ENCODE assay signal across 8 mouse cellular contexts in the genomic region with DNA sequence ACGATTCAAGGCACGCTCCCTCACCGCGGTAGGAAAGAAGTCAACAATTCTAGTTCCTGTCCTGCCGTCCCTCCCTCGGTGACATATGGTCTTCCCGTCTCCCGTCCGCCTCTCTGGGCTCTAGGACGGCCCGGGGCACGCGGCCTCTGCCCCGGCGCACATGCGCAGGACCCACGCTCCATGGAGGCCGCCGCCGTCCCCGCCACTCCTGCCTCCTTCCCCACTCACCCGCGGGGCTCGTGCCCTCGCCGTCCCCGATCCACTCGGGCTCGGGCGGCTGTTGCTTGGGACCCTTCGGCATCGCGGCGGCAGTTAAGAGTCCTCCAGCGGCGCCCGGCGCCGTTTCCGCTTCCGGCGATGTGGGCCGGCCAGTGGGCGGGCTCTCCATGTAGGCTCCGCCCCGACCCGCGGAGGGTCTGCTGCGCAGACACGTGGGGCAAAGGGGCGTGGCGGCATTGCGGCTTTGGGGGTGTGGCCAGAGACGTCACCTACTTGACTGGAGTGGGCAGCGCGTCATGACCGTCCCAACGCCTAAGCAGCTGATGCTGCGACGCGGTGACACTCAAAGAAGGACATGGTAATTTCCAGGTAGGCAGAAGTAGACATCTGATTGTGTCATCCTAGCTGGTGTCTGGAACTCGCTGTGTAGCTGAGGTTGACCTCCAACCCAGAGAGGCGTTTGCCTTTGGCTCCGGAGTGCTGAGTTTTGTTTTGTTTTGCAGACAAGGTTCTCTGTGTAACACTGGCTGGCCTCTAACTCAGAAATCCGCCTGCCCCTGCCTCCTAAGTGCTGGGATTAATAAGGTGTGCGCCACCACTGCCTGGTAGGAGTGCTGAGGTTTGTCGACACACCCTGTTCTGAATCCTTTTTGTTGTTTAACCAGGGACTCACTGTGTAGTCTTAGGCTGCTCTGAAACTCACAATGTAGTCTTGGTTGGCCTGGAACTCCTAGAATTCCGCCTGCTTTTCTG. TPM values are rescaled to one million over a fixed set of nuclear protein-coding genes. Genes with fewer than 3 reads are reported as not detected.
DNase-seq lines count a peak whose midpoint lies in the region; ATAC-seq lines count a peak whose summit lies in the region.

A gene (minus strand): TSS at position 344 of the 972 bp plus-strand sequence.

- peaks cover 10% of the 10 kb centered on the region for H3K36me3 ChIP-seq in hindbrain, embryonic 16.5 days (ENCODE audit: control insufficient read depth, insufficient read depth, low read length)
- peaks cover 25% of the 10 kb centered on the region; the same call in 1 of the 2 replicates for H3K36me3 ChIP-seq in macrophage (ENCODE audit: inconsistent target)

- H3K4me1 ChIP-seq in hindbrain, embryonic 16.5 days (ENCODE audit: control insufficient read depth, insufficient read depth, low read depth, low read length): peaks cover 21% of the 10 kb centered on the region

- peak within 1 kb of the TSS; percentile 90 for H3K4me3 ChIP-seq in hindbrain, embryonic 16.5 days (ENCODE audit: low read length)
- peak within 1 kb of the TSS; percentile 76 for H3K4me3 ChIP-seq in macrophage (ENCODE audit: inconsistent target)

- peak within 1 kb of the TSS; percentile 86 for H3K9ac ChIP-seq in hindbrain, embryonic 16.5 days (ENCODE audit: low read depth, low read length)

- peak; percentile 90 for DNase-seq in WW6 (ENCODE audit: low read depth, low spot score)
- peak; percentile 96 to 99 for DNase-seq in cerebellum, postnatal 4 days (ENCODE audit: low spot score in 2 of 2)
- DNase-seq in gastrocnemius, adult 18-20 months (ENCODE audit: low spot score): peak; percentile 99
- DNase-seq in left cerebral cortex, adult 18-20 months (ENCODE audit: low spot score in 2 of 2): peak; percentile 98 to 99
- DNase-seq in right cerebral cortex, adult 18-20 months: peak; percentile 99
- peak; percentile 98 for DNase-seq in urinary bladder, postnatal 10 days (ENCODE audit: low spot score)

- no peaks in the 10 kb centered on the region for H3K9me3 ChIP-seq in hindbrain, embryonic 16.5 days (ENCODE audit: control insufficient read depth, low read length)

- H3K4me2 ChIP-seq in hindbrain, embryonic 16.5 days (ENCODE audit: low read length): peak within 1 kb of the TSS; percentile 70

- peak; percentile 97 for ATAC-seq in hindbrain, embryonic 16.5 days

- no peaks in the 10 kb centered on the region for H3K27me3 ChIP-seq in hindbrain, embryonic 16.5 days (replicated peaks; ENCODE audit: control insufficient read depth, insufficient read depth, low read length)

- H3K79me2 ChIP-seq in macrophage (ENCODE audit: inconsistent target): peaks cover 44% of the 10 kb centered on the region

- peak within 1 kb of the TSS; percentile 85 for H3K27ac ChIP-seq in hindbrain, embryonic 16.5 days (ENCODE audit: low read depth, low read length)
- peak within 1 kb of the TSS; percentile 29 for H3K27ac ChIP-seq in macrophage

- WGBS in hindbrain, embryonic 16.5 days: under 1% methylated on average over 68 of the region's 68 CpGs
- WGBS in macrophage (ENCODE audit: missing documents): 1% methylated on average over 62 of the region's 68 CpGs

RNA-seq across cellular contexts. Expression of the gene that starts here (rescaled TPM):
- total RNA-seq in gastrocnemius, adult 18-20 months (2021): 10 to 100 TPM; 73.4 to 74.3 TPM
- polyA plus RNA-seq in hindbrain, embryonic 16.5 days (2015; fragmentation: Nextera tagmentation; extraction: Ambion mirVana): 73.9 and 84.6 TPM in 2 replicates
- 10 to 100 TPM; 69.4 to 71.6 TPM for total RNA-seq in left cerebral cortex, adult 18-20 months (2021)
- 100 to 1,000 TPM in 24 of 26 experiments, 10 to 100 TPM in 2; 86.1 to 243 (median 131) TPM for total RNA-seq in macrophage (2018; cell fraction: chromatin; rRNA removed)
- 10 to 100 TPM; 55.9 to 86.5 (median 73.8) TPM for total RNA-seq in macrophage (2018; cell fraction: cytosol; rRNA removed)
- 100 to 1,000 TPM in 1 of 26 experiments, 10 to 100 TPM in 25; 53.3 to 105 (median 71.8) TPM for total RNA-seq in macrophage (2018; cell fraction: nucleus; rRNA removed)
- 65.4 to 217 TPM (median 77.6 TPM) in 3 replicates for polyA plus RNA-seq in macrophage (2018)

Comparison
In these comparisons a context has a peak if more than half of its experiments do, and no peak if none do; other contexts are left out.
1. Peak in every context shown above with its lines: DNase-seq, ATAC-seq, H3K4me3 ChIP-seq and H3K27ac ChIP-seq.